Mouse (Mus musculus): ENCODE results near the gene Slc25a5. TPM values are rescaled to one million over a fixed set of nuclear protein-coding genes. Genes with fewer than 3 reads are reported as not detected.

Slc25a5 gene
- 239 and 251 TPM in 2 replicates for total RNA-seq (2023)

DNA sequence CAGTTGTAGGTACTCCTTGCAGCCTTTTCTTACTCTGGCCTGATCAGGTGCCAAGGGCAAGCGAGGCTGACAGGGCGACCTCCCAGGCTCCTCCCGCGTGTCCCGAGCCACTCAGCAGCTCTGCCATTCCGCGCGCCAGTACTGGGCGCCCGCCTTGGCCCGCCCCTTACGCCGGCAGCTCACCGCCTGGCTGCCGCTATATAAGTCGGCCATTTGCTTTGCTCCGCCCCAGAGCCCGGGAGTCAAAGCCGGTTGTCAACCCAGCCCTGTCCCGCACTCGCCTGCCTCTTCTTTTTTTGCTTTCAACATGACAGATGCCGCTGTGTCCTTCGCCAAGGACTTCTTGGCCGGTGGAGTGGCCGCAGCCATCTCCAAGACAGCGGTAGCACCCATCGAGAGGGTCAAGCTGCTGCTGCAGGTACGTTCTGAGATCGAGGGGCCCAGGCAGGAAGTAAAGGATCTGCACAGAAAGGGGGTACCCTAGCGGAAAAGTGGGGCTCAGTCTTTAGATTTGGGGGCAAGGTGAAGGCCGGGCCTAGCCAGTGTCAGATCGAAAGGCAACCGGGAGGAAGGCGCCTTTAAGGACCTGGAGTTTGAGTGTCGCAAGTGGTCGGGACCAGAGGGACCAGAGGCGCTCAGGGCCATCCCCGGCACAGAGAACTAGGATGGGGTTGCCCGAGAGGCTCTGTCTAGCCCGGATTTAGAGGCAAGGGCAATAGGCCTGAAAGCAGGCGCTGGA, at the start of gene Slc25a5:
Gene Slc25a5, plus strand, starts transcription at position 228 of the 739 bp plus-strand sequence.

Other genes starting within 250 kb of the Slc25a5 start
- 15.5 and 16.2 TPM in 2 replicates for gene Pgrmc1, start 197.4 kb upstream of the Slc25a5 start, total RNA-seq (2023)
- gene Akap17b, start 150.3 kb upstream of the Slc25a5 start, total RNA-seq (2023): 0.28 and 0.29 TPM in 2 replicates
- 1.1 and 1.5 TPM in 2 replicates for gene Slc25a43, start 52.0 kb upstream of the Slc25a5 start, total RNA-seq (2023)
- 71.2 and 75.9 TPM in 2 replicates for gene Ube2a, start 78.2 kb downstream of the Slc25a5 start, total RNA-seq (2023)
- gene C330007P06Rik, start 78.5 kb downstream of the Slc25a5 start, total RNA-seq (2023): 36.0 and 53.1 TPM in 2 replicates
- 1.6 and 1.9 TPM in 2 replicates for gene Nkrf, start 107.2 kb downstream of the Slc25a5 start, total RNA-seq (2023)
- 21.9 and 28.2 TPM in 2 replicates for gene Sept6, start 196.1 kb downstream of the Slc25a5 start, total RNA-seq (2023)

Measured in neutrophil, adult 65 days (primary cell).